Comparison of ENCODE assay signal across 22 mouse cellular contexts in genomic region chr1:93161921-93162320, GRCm38 (mm10). TPM values are rescaled to one million over a fixed set of nuclear protein-coding genes. Genes with fewer than 3 reads are reported as not detected.
"Had no signal": no experiment of that assay in that cellular context is flagged by ENCODE, and none has a peak within 500 bp of the region (broad histone marks: within the 10 kb centered on the region; RNA-seq: fewer than 3 reads in every experiment).

No protein-coding gene starts in this region.

- H3K36me3 ChIP-seq: limb, embryonic 13.5 days; liver, embryonic 15.5 days; midbrain, embryonic 12.5 days; neural tube, embryonic 15.5 days had no signal

- DNase-seq: kidney, adult 11 months; kidney, postnatal 10 days; kidney, postnatal 4 days; left cerebral cortex, postnatal 4 days; spleen, adult 18-20 months; thymus, adult 18-20 months; thymus, postnatal 14 days had no signal

- H3K9ac ChIP-seq: limb, embryonic 13.5 days; liver, embryonic 15.5 days; midbrain, embryonic 12.5 days; neural tube, embryonic 15.5 days had no signal

- H3K27me3 ChIP-seq: limb, embryonic 13.5 days; liver, embryonic 15.5 days; midbrain, embryonic 12.5 days; neural tube, embryonic 15.5 days had no signal

- H3K27ac ChIP-seq: layer of hippocampus, adult 2 months; limb, embryonic 13.5 days; liver, embryonic 15.5 days; midbrain, embryonic 12.5 days; neural tube, embryonic 15.5 days had no signal

- H3K4me2 ChIP-seq: limb, embryonic 13.5 days; liver, embryonic 15.5 days; midbrain, embryonic 12.5 days; neural tube, embryonic 15.5 days had no signal

- H3K4me1 ChIP-seq: liver, embryonic 15.5 days; midbrain, embryonic 12.5 days; neural tube, embryonic 15.5 days had no signal

- H3K9me3 ChIP-seq: limb, embryonic 13.5 days; liver, embryonic 15.5 days; midbrain, embryonic 12.5 days; neural tube, embryonic 15.5 days had no signal

- H3K4me3 ChIP-seq: layer of hippocampus, adult 2 months; limb, embryonic 13.5 days; liver, embryonic 15.5 days; midbrain, embryonic 12.5 days; neural tube, embryonic 15.5 days had no signal

- ATAC-seq: midbrain, embryonic 16.5 days had no signal

RNA-seq across cellular contexts. Expression of gene 2310007B03Rik, which starts 1.2 kb away (rescaled TPM):
- total RNA-seq: layer of hippocampus, adult 2 months; layer of hippocampus, postnatal 10 days; left cerebral cortex, adult 18-20 months; left cerebral cortex, postnatal 10 days; left cerebral cortex, postnatal 4 days; liver, adult 2 months; megakaryocyte-erythroid progenitor cell, adult 5-6 weeks had no signal

RNA-seq across cellular contexts. Expression of gene Crocc2, which starts 6.6 kb away (rescaled TPM):
- total RNA-seq: liver, adult 2 months; megakaryocyte-erythroid progenitor cell, adult 5-6 weeks had no signal
- polyA plus RNA-seq: liver, adult 2 months; liver, embryonic 15.5 days had no signal

RNA-seq across cellular contexts. Expression of gene Agxt, which starts 26.9 kb away (rescaled TPM):
- total RNA-seq: layer of hippocampus, adult 2 months; layer of hippocampus, postnatal 10 days; left cerebral cortex, adult 18-20 months; left cerebral cortex, postnatal 10 days; left cerebral cortex, postnatal 4 days; megakaryocyte-erythroid progenitor cell, adult 5-6 weeks had no signal
- polyA plus RNA-seq: intestine, embryonic 14.5 days; kidney, embryonic 14.5 days; limb, embryonic 13.5 days; midbrain, embryonic 12.5 days; midbrain, embryonic 16.5 days; neural tube, embryonic 11.5 days; neural tube, embryonic 15.5 days; stomach, embryonic 14.5 days had no signal
